In genomic region chr4:41274377-41274979, GRCm38 (mm10) we compare ENCODE assay signal across 8 mouse cellular contexts. TPM values are rescaled to one million over a fixed set of nuclear protein-coding genes. Genes with fewer than 3 reads are reported as not detected.
DNase-seq lines count a peak whose midpoint lies in the region; ATAC-seq lines count a peak whose summit lies in the region.

No protein-coding gene starts in this region.

- H3K9ac ChIP-seq in kidney, embryonic 16.5 days (replicated peaks; ENCODE audit: low read length) = peak overlapping the region; percentile 93
- H3K9ac ChIP-seq in forebrain, embryonic 12.5 days = peak overlapping the region; percentile 96
- peak overlapping the region; percentile 95 for H3K9ac ChIP-seq in limb, embryonic 12.5 days (replicated peaks)
- peak overlapping the region; percentile 80 for H3K9ac ChIP-seq in neural tube, embryonic 14.5 days (replicated peaks; ENCODE audit: low read depth, low read length)

- WGBS in kidney, embryonic 16.5 days = under 1% methylated on average over 18 of the region's 18 CpGs
- 2% methylated on average over 18 of the region's 18 CpGs for WGBS in forebrain, embryonic 12.5 days
- 3% methylated on average over 18 of the region's 18 CpGs for WGBS in limb, embryonic 12.5 days
- WGBS in neural tube, embryonic 14.5 days = under 1% methylated on average over 17 of the region's 18 CpGs

- peaks cover 26% of the 10 kb centered on the region for H3K4me1 ChIP-seq in kidney, embryonic 16.5 days (ENCODE audit: insufficient read depth, low read length)
- peaks cover 29% of the 10 kb centered on the region for H3K4me1 ChIP-seq in forebrain, embryonic 12.5 days
- peaks cover 25% of the 10 kb centered on the region for H3K4me1 ChIP-seq in limb, embryonic 12.5 days (replicated peaks)
- H3K4me1 ChIP-seq in neural tube, embryonic 14.5 days (ENCODE audit: control insufficient read depth, insufficient read depth, low read length) = peaks cover 21% of the 10 kb centered on the region

- H3K4me3 ChIP-seq in kidney, embryonic 16.5 days (ENCODE audit: low read length) = peak overlapping the region; percentile 92
- H3K4me3 ChIP-seq in forebrain, embryonic 12.5 days (replicated peaks) = peak overlapping the region; percentile 90
- H3K4me3 ChIP-seq in limb, embryonic 12.5 days (replicated peaks) = peak overlapping the region; percentile 84
- H3K4me3 ChIP-seq in neural tube, embryonic 14.5 days (ENCODE audit: low read depth, low read length) = peak overlapping the region; percentile 61

- H3K27me3 ChIP-seq in kidney, embryonic 16.5 days (ENCODE audit: insufficient read depth, low read length) = no peaks in the 10 kb centered on the region
- no peaks in the 10 kb centered on the region for H3K27me3 ChIP-seq in forebrain, embryonic 12.5 days
- H3K27me3 ChIP-seq in limb, embryonic 12.5 days = no peaks in the 10 kb centered on the region
- no peaks in the 10 kb centered on the region for H3K27me3 ChIP-seq in neural tube, embryonic 14.5 days (ENCODE audit: control insufficient read depth, insufficient read depth, low read length)

- H3K27ac ChIP-seq in kidney, embryonic 16.5 days (ENCODE audit: low read length) = peak overlapping the region; percentile 96
- H3K27ac ChIP-seq in forebrain, embryonic 12.5 days = peak overlapping the region; percentile 87
- H3K27ac ChIP-seq in limb, embryonic 12.5 days = peak overlapping the region; percentile 93
- peak overlapping the region; percentile 89 for H3K27ac ChIP-seq in neural tube, embryonic 14.5 days (ENCODE audit: low read depth, low read length)

- ATAC-seq in kidney, embryonic 16.5 days (ENCODE audit: low FRiP score, low TSS enrichment) = peak; percentile 80
- ATAC-seq in forebrain, embryonic 12.5 days (ENCODE audit: low FRiP score) = peak; percentile 70
- peak; percentile 70 for ATAC-seq in limb, embryonic 12.5 days (ENCODE audit: insufficient number of reproducible peaks, insufficient read depth, low FRiP score, low TSS enrichment, low read depth)
- ATAC-seq in neural tube, embryonic 14.5 days (ENCODE audit: low read depth) = peak; percentile 72

- H3K9me3 ChIP-seq in kidney, embryonic 16.5 days (ENCODE audit: low read length) = no peaks in the 10 kb centered on the region
- H3K9me3 ChIP-seq in forebrain, embryonic 12.5 days = no peaks in the 10 kb centered on the region
- H3K9me3 ChIP-seq in limb, embryonic 12.5 days = no peaks in the 10 kb centered on the region
- no peaks in the 10 kb centered on the region for H3K9me3 ChIP-seq in neural tube, embryonic 14.5 days (ENCODE audit: control insufficient read depth, low read length)

- H3K36me3 ChIP-seq in kidney, embryonic 16.5 days (ENCODE audit: insufficient read depth, low read length) = peaks cover 15% of the 10 kb centered on the region
- H3K36me3 ChIP-seq in forebrain, embryonic 12.5 days (replicated peaks) = peaks cover 15% of the 10 kb centered on the region
- H3K36me3 ChIP-seq in limb, embryonic 12.5 days = peaks cover 23% of the 10 kb centered on the region
- no peaks in the 10 kb centered on the region for H3K36me3 ChIP-seq in neural tube, embryonic 14.5 days (ENCODE audit: control insufficient read depth, insufficient read depth, low read length)

- DNase-seq in kidney, postnatal 36 days = no peak
- DNase-seq in NIH3T3 (ENCODE audit: low read depth) = peak; percentile 47
- DNase-seq in urinary bladder, postnatal 10 days (ENCODE audit: low spot score) = no peak
- no peak for DNase-seq in layer of hippocampus, postnatal 25 days (ENCODE audit: extremely low spot score in 1 of 2, low spot score in 1 of 2)

- peak overlapping the region; percentile 70 for H3K4me2 ChIP-seq in kidney, embryonic 16.5 days (replicated peaks; ENCODE audit: low read depth, low read length)
- H3K4me2 ChIP-seq in forebrain, embryonic 12.5 days = peak overlapping the region; percentile 90
- H3K4me2 ChIP-seq in limb, embryonic 12.5 days = peak overlapping the region; percentile 79
- peak overlapping the region; percentile 81 for H3K4me2 ChIP-seq in neural tube, embryonic 14.5 days (ENCODE audit: low read depth, low read length)

RNA-seq across cellular contexts. Expression of gene Ubap2, which starts 0.5 kb away (rescaled TPM):
- 64.5 and 76.4 TPM in 2 replicates for polyA plus RNA-seq in kidney, embryonic 16.5 days (2015; fragmentation: Nextera tagmentation; extraction: Ambion mirVana)
- 82.6 and 97.6 TPM in 2 replicates for polyA plus RNA-seq in forebrain, embryonic 12.5 days (2016; fragmentation: Nextera tagmentation; extraction: Ambion mirVana)
- 69.7 and 74.3 TPM in 2 replicates for polyA plus RNA-seq in limb, embryonic 12.5 days (2016; fragmentation: Nextera tagmentation; extraction: Ambion mirVana)
- 41.2 and 51.2 TPM in 2 replicates for polyA plus RNA-seq in neural tube, embryonic 14.5 days (2014; fragmentation: Nextera tagmentation; extraction: Ambion mirVana)
- total RNA-seq in layer of hippocampus, postnatal 25 days (2021) = 10 to 100 TPM; 40.5 to 48.3 TPM

RNA-seq across cellular contexts. Expression of gene Dcaf12, which starts 40.2 kb away (rescaled TPM):
- 75.8 and 76.6 TPM in 2 replicates for polyA plus RNA-seq in kidney, embryonic 16.5 days (2015; fragmentation: Nextera tagmentation; extraction: Ambion mirVana)
- polyA plus RNA-seq in forebrain, embryonic 12.5 days (2016; fragmentation: Nextera tagmentation; extraction: Ambion mirVana) = 70.9 and 78.6 TPM in 2 replicates
- polyA plus RNA-seq in limb, embryonic 12.5 days (2016; fragmentation: Nextera tagmentation; extraction: Ambion mirVana) = 52.0 and 57.7 TPM in 2 replicates
- polyA plus RNA-seq in neural tube, embryonic 14.5 days (2014; fragmentation: Nextera tagmentation; extraction: Ambion mirVana) = 57.4 and 67.5 TPM in 2 replicates
- total RNA-seq in layer of hippocampus, postnatal 25 days (2021) = 10 to 100 TPM; 45.8 to 49.6 TPM
